Mouse (Mus musculus): ENCODE data around the gene Vmn1r166. TPM values are rescaled to one million over a fixed set of nuclear protein-coding genes. Genes with fewer than 3 reads are reported as not detected.
"Not testable (repeated sequence)": the region's sequence is repeated elsewhere in the genome, so short reads cannot be mapped to it uniquely, and the experiment has no call there.

Vmn1r166 gene
- not detected in 2 replicates for total RNA-seq (2021)
- long read RNA-seq, result 0 reads

GRCm38 (mm10) chr7:23251582-23251981, at the start of gene Vmn1r166:
Vmn1r166 (minus strand) TSS chr7:23251682.
- DNase-seq, result not testable (repeated sequence)

- DNase-seq, result not testable (repeated sequence)
These were observed 49.4 kb upstream of the Vmn1r166 start, which contains the start of gene Nlrp4e for GRCm38 (mm10) chr7:23300892-23301291. Nlrp4e (plus strand) TSS chr7:23301192.

- DNase-seq, result not testable (repeated sequence)
These were observed 27.3 kb upstream of the Vmn1r166 start, which contains the start of gene Gm6902 for GRCm38 (mm10) chr7:23278800-23279199. Gm6902 (minus strand) TSS chr7:23278900.

- DNase-seq, result not testable (repeated sequence)
These were observed 34.5 kb downstream of the Vmn1r166 start, which contains the start of gene Vmn1r165 for GRCm38 (mm10) chr7:23217032-23217431. Vmn1r165 (plus strand) TSS chr7:23217332.

Other genes starting within 250 kb of the Vmn1r166 start
- gene Gm4216, start 231.8 kb downstream of the Vmn1r166 start, total RNA-seq (2021), result not detected in 2 replicates
- not detected in 2 replicates for gene Vmn1r163, start 196.1 kb downstream of the Vmn1r166 start, total RNA-seq (2021)
- not detected in 2 replicates for gene Gm8720, start 184.2 kb downstream of the Vmn1r166 start, total RNA-seq (2021)
- not detected in 2 replicates for gene Gm10662, start 107.2 kb downstream of the Vmn1r166 start, total RNA-seq (2021)
- gene Vmn1r165, start 34.4 kb downstream of the Vmn1r166 start, total RNA-seq (2021), result not detected in 2 replicates
- gene Gm6902, start 27.2 kb upstream of the Vmn1r166 start, total RNA-seq (2021), result not detected in 2 replicates
- not detected in 2 replicates for gene Nlrp4e, start 49.5 kb upstream of the Vmn1r166 start, total RNA-seq (2021)
- 0.15 and 0.24 TPM in 2 replicates for gene Nlrp5, start 134.2 kb upstream of the Vmn1r166 start, total RNA-seq (2021)

All from adrenal gland, postnatal 25 days (tissue).